Mouse (Mus musculus) frontal cortex, postnatal 36 days (tissue): Measurements from ENCODE around the gene Cpne5.
A peak's percentile ranks its signal among the peaks of the same experiment; 100 is the strongest.

Experiments used
- DNase-seq, 2 experiments: peaks; one replicate each; pipeline ENCODE4 v3.0.0; 2022; ENCODE audit warnings: low spot score in 2 of 2

Gene Cpne5

DNA sequence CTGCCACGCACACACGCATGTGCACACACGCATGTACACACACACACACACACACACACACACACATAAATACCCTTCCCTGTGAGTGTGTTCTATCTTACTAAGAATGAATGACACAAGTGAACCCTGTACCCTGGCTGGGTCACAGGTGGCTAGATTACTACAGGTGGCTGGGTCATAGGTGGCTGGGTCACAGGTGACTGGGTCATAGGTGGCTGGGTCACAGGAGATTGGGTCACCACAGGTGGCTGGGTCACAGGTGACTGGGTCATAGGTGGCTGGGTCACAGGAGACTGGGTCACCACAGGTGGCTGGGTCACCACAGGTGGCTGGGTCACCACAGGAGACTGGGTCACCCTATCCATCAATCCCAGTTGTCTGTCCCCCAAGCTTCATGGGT, 27.9 kb downstream of the Cpne5 start:
- no peak for DNase-seq

DNA sequence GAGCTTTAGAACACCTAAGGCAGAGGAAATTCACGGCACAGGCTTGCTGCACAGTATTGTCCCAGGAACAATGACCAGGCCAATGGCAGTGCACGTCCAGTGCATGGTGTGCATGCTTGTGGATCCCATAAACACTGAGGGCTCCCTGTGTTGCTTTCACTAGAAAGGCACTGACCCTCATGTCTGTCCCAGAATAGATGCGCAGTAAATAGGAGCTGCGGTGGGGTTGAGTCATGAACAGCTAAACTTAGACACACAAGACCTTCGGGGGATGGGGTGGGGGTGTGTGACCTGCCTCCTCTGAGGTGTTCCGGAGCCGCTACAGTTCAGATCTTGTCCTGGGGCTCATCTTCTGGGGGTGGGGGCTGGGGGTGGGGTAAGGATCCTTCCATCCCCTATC, 31.9 kb downstream of the Cpne5 start:
- DNase-seq: no peak

DNA sequence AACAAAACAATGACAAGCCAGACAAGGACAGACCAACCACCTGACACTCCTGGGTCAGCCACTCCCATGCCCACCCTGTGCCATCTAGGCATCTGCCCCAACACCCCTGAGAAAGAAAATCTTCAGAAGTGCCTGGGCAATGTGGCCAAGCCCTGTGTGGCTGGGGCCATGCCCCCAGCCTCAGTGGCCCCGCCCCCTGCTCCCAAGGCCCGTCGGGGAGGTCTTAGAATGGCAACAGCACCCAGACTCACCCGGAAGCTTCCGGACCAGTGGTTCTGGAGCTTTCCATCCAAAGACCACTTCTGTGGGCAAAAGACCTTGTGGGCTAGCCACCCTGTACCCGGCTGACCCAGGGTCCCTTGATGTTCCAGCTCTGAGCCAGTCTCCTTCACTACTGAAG, 35.4 kb downstream of the Cpne5 start:
- no peak for DNase-seq

DNA sequence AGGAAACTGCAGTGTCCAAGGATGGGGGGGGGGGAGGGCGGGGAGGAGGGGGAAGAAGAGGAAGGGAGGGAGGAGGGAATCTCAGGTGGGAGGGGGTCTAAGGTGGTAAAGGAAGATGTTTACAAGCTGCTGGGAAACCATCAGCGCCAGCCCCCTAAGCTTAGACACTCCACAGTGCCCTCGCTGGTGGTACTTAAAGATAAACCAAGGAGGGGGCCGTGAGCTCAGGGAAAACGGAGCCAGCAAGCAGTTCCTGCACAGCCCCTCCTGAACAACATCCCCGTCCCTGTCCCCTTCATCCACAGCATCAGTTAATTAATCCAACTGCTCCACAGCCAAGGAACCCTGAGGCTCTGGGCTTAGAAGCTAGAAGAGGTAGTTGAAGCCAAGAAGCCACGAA, 38.1 kb downstream of the Cpne5 start:
- DNase-seq: no peak

DNA sequence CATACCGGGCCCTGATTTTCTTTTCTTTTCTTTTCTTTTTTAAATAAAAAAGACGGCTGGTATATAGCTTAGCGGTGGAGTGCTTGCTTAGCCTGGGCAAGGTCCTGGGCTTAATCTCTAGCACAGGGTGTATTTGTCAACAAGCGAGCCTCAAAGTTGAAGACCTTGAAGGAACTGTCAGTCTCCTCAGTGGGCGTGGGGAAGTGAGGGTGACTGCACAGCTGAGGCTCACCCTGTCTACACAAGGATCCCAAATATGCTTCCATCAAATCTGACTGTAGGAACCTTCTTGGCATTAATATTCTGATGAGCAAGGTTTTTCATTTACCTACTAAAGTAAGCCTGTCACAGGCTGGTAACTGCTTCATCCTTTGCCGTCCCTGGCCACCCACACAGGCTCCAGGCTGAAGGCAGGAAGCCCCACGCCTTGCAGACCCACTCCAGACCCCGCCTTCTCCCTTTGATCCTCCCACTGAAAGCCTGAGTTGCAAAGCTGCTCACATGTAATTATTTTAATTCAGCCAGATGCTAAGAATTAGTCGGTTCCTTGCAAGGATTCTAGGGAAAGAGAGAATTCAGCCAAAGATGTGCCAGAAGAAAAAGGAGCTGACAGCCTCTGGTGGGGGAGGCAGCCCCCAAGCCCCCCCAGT, 38.7 kb downstream of the Cpne5 start:
- peak; percentile 51 to 58 for DNase-seq

DNA sequence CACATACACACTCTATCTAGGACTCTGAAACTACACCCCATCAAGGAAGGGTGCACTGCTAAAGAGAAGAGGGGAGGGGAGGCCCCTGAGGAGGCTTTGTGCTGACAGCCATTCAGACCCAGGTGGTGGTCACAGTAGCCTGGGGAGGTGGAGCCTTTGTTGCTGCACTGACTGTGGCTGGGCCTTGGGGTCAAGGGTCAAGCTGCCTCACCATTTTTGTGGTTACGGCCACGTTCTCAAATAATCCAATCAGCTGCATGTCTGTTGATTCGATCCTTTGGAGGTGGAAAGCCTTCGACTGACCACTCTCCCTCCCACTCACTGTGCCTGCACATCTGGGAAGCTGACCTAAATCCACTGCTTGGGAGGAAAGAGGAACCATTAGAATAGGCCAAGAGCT, 42.4 kb downstream of the Cpne5 start:
- no peak for DNase-seq

DNA sequence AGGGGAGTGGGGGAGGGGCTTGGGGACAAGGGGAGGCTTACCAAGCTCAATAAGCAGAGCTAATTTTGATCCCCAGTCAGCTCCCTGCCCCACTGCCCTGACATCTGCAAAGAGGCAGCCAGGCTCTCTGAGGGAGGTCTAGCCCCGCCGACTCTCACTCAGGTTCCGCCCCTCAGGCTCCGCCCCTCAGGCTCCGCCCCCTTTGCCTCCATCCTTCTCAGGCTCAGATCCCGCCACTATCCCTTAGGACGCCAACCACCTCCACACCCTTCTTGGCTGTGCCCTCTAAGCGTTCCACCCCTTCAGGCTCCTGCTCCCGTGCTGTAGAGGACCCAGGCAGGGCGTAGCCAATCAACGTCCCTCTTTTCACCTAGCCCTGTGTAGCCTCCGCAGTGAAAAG, 49.0 kb downstream of the Cpne5 start:
- no peak for DNase-seq

DNA sequence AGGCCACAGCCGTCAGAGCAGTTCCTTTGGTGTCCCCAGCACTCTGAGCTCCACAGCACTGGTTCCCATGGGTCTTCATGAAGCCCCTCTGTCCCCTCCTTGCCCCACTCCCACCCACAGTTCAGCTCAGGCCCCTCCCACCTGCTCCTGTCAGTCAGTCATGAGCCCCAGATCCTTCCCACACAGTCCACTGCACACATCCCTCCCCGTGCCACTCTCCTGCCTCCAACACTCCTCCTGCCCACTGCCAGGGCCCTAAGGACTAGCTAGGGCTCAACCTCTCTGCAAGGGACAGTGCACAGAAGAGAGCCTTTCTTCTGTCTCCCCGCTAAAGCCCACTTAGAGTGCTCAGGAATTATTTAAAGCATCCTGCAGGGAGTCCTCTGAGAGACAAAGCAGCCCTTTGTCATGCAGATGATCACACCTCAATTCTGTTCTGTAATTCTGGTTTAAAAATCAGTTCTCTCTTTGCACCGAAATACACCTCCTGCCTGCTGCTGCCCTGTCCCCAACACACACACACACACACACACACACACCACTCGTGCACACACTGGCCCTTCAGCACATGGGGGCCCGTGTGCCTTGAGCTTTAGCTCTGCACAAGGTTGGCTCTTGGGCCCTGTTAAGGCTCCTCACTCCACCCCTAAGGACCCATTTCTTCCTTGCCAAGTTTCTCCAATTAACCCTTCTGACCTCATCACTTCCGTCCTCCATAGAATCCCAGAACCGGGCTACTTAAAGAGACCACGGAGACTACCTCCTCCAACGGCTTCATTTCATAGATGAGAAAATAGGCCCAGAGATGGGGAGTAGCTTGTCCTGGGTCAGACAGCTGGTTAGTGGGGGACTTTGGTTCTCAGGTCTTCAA, 50.7 kb downstream of the Cpne5 start:
- DNase-seq: no peak

DNA sequence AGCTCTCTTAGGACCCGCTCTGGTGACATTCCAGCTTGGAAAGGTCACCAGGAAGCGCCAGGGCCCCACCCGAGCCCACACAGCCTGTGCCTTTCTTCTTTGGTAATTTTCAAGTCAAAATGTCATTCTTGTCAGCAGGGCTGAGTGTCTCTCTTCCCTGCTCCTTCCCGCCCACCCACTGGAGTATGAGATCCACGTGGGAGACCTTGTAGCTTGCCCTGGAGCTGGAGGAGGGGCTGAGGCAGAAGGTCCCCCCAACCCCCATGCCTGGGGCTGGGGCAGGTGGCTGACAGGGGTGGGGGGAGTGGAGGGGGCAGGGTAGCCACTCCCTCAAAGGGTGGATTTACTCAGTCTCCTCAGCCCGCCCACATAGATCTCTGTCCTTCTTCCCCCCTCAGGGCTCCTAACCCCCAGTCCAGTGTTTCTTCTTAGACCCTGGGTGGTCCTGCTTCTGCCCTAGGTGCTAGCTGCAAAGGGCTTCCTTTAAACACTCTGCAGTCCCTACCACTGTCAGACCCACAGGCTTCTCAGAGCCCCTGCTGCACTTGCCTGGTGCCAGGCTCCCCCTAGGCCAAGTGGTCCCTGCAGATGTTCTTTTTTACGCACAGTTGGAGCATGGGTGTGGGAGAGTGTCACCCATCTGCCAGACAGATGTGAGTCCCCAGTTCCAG, 52.5 kb downstream of the Cpne5 start:
- no peak for DNase-seq

DNA sequence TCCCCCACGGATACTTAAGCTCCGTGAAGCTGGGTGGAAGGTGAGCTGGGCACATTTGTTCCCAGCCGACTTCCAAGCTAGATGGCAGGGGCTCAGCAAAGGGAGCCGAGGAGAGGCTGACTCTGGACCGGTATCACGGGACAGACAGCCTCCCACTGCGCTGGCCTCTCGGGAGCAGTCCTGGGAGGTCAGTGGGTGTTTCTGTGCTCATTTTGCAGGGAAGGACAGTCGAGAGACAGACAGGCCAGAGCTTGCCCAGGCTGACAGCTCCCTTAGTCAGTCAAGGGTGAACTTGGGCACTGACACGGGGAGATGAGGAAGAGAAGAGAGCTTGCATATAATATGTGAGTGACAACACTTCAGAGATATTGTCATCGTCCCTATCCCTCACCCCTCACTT, 54.8 kb downstream of the Cpne5 start:
- no peak for DNase-seq

DNA sequence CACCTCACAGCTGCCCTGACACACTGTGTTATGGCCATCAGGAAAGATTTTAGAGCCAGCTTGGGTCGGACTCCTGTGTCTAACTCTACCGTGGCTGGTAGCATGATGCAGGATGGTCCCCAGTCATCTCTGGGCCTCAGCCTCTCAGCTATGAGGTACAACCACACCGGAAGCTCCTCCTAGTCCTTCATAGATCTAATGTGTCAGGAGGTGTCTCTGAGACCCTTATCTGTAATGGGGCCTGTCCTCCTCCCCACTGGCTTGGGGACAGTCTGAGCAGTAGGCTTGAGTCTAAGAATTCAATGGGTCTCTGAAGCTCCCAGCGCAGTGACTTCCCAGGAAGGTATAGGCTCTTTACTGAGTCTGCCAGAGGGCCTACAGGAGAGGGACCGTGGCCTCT, 56.2 kb downstream of the Cpne5 start:
- DNase-seq: no peak

DNA sequence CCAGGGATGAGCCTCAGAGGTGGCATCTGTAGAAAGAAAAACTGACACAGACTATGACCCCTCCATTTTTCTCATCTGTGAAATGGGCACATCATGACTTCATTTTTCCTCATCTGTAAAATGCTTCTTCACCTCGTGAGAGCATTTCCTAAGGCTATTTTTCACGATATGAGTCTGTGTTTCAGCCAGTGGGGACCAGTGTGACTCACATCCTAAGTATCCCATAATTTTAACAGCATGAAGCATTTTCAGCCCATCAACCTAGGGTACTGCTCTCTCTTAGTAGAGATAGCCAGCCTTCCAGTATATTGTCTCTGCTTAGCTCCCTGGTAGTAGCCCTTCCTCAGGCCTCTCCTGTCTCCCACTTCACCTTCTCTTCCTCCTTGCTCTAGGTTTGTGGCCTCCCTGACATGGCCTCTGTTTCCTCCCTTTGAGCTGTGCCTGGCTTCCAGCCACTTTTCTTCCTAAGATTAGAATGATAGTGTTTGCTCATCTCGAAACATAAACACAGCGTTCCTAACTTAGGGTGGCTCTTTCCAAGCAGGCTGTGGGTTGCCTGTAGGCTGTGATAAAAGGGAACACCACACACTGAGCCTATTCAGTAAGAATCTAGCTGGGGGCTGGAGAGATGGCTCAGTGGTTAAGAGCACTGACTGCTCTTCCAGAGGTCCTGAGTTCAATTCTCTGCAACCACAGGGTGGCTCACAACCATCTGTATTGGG, 57.4 kb downstream of the Cpne5 start:
- no peak for DNase-seq

DNA sequence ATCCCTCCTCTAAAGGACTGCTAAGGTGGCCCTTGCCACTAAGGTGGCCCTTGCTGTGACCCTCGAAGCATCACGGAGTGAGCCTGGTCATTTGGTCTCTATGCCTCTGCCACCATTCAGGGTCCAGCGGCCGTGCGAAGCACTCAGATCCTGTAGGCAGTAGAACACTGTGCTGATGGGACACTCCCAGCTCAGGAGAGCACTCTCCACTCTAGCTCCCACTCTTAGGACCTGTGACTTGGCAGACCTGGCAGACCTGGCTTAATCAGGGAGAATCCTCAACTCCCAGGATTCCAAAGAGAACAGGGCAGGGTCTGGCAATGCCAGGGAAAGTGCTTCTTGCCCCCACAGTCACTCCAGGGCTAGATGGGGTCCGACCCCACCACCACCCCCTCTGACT, 58.0 kb downstream of the Cpne5 start:
- no peak for DNase-seq

DNA sequence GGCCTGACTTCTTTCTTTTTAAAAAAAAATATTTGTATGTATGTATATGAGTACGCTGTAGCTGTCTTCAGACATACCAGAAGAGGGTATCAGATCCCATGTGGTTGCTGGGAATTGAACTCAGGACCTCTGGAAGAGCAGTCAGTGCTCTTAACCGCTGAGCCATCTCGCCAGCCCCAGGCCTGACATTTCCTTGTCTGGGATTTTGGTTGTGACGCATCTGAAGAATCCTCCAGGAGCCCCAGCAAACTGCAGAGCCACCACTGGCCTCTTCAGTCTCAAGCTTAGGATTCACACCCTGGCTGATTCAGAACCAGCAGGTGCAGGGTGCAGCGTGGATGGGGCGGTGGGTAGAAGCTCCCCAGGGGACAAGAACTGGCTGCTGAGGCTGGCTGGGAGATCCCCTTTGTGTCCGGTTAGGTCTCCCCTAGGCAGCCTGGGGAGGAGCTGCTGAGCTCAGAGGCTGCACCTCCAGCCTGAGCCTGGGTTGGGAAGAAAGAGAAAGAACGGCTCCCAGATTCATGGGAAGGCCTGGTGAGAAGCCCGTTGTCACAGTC, 59.4 kb downstream of the Cpne5 start:
- DNase-seq: no peak

DNA sequence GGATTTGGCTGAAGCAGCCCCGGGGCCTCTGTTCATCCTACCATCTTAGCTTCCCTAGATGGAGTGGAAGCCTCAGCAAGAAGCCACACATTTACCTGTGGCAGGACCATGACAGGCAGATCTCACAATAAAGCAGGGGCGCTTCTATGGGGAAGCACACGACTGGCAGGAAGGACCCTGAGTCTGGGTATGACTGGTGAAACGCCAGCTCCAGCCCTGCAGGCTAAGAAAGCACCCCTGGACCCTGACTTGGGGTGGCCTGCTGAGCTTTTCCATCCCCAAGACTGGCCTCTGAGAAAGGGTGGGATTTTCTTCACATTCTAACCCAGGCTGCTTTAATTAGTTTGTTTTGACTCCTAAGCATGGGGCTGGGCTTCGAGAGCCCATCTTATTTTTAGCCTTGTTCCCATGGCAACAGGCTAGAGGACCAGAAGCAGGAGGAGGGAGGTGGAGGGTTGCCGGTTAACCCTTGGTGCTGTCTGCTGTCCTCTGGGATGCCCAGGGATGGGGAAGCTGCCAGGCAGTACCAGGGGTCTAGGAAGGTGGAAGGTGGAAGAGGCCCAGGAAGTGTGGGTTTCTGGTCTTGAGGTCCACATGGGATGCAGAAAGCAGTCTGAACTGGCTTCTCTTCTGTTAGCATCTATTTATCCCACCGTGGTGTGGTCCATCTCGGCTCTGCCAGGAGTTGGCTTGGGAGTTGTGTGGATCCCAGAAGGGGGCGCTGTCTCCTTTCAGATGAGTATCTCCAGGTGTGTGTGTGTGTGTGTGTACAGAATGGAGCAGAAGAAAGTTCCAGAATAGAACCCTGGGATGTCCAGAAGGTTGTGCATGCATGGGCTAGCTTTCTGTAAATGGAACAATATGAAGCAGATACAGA, 61.3 kb downstream of the Cpne5 start:
- peak; percentile 74 to 84 for DNase-seq

DNA sequence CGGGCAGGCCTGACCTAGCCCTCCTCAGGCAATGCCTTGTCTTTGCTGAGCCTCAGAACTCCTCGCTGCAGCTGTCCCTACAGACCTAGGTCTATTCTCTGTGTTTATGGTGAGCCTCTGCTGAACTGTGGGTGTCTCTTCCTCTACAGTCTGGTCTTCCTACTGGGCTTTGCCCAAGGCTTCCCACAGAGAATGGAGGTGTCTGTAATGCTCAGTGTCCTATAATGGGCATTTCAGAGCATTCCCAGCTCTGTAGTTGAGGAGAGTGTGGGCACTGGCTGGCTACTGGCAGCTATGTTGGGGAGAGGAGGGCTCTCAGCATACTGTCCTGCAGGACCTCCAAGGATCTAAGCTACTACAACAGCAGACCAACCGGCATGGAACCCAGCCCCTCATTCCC, 62.3 kb downstream of the Cpne5 start:
- DNase-seq: peak; percentile 33 to 53

DNA sequence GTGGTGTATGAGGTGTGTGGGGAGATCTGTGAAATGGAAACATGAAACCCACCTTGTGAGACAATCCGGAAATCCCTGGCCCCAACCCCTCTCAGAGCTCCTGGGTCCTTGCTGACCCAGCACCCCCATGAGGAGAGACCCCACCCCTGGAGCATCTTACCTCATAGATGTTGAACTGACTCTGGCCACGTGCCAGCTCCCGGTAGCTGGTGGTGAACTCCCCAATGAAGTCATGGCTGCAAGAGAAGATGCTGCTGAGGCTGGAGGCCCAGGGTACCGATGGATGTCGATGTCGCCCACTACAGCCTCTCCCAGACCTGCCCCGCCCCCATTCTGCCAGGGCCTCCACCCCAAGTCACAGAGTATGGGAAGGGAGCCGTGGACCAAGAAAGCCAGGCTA, 64.8 kb downstream of the Cpne5 start:
- no peak for DNase-seq

DNA sequence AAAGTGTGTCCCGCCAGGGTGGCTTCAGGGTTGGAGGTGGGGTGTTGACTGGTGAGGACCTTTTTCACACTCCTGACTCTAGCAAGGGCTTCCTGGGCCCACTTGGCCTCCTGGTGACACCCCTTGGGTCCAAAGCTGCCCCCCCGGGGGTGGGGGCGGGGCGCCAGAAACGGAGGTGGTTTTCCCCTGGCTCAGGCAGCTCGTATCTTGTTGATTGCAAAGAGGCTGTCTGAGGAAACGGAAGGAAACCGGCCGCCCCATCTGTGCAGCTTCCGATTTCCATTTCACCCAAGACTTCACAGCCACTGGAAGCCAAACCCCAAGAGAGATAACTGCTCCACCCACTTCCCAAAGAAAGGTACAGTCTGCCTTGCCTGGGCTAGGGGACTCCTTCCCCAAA, 65.9 kb downstream of the Cpne5 start:
- DNase-seq: no peak

DNA sequence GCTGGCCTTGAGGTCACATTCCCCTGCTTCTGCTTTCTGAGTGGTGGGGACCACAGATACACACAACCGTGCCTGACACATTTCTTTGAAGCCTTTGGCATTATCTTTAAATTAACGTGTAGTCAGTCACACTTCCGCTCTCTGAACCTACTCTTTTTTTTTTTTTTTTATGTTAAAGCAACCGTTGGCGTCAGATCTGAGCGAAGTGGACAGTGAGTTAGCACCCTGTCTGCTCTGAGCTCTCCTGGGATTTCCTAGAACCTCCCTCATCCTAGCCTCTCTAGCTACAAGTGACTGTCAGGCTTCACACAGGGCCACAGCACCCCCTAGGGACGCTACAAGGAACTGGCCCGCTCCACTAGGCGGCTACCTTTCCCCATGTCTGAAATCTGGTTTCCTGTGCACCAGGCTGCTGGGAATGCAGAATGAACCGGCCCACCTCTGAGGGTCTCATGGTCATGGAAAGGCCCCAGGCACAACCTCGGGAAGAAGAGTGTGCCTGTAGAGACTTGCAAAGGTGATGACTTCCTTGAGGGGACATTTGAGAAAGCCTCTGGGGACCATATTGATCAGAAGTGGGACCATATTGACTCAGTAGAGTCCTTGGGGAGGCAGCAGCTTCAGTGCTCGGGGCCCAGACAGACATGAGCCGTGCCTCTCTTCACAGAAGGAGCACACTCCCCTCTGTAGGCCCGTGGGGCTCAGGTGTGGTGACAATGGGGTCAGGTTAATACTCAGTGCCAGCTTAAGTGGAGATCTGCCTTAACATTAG, 66.8 kb downstream of the Cpne5 start:
- DNase-seq: peak; percentile 81 to 84

DNA sequence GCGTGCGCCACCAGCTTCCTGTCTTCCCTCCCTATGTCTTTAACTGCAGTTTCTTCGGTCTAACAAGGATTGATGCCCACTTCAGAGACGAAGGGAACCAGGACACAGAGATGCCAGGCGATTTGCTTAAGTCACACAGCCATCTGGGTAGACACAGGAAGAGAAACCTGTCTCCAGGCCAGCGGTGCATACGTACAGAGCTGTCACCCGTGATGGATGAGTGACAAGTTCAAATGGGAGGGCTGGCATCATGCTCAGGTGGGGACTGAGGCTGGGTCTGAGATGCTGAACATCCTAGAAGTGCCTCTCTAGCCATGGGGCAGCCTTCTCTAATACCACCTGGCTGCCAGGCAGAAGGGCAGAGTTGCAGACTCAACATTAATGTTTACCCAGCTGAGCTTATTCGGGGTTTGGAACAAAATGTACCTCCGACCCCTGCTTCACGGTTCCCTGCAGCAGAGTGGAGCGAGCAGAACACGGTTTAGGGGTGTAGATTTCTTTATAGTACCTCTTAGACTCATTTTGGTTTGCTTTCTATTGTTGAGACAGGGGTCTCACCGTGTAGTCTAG, 67.5 kb downstream of the Cpne5 start:
- no peak for DNase-seq
